Mouse (Mus musculus) brown adipose tissue, adult 24 weeks (tissue): ENCODE results near the gene Gabbr2. TPM values are rescaled to one million over a fixed set of nuclear protein-coding genes. Genes with fewer than 3 reads are reported as not detected.

Experiments used
- H3K27ac ChIP-seq: fragments of 200-500 bp; replicated peaks from 2 replicates; pipeline ENCODE4 v1.5.1; 2012; ENCODE audit warnings: low read depth, mild to moderate bottlenecking, low read length
- H3K4me1 ChIP-seq: fragments of 200-500 bp; 2 replicates; pipeline ENCODE4 v1.6.1; 2012; ENCODE audit warnings: low read length, mixed read lengths; ENCODE audit not compliant: control insufficient read depth, insufficient read depth, insufficient read length
- H3K4me3 ChIP-seq: fragments of 200-500 bp; 2 replicates; pipeline ENCODE4 v1.5.1; 2012; ENCODE audit warnings: low read depth, mild to moderate bottlenecking, low read length, moderate library complexity; ENCODE audit not compliant: insufficient read depth
- polyA plus RNA-seq: library from polyadenylated mRNA; stranded (reverse); fragments of >200 nt; gene quantifications from 2 replicates; pipeline ENCODE4 v1.2.4, GENCODE M21; 2012; ENCODE audit not compliant: missing spikeins, insufficient read depth, insufficient read length

Gabbr2 gene
- polyA plus RNA-seq, 1 experiment, result not detected

DNA sequence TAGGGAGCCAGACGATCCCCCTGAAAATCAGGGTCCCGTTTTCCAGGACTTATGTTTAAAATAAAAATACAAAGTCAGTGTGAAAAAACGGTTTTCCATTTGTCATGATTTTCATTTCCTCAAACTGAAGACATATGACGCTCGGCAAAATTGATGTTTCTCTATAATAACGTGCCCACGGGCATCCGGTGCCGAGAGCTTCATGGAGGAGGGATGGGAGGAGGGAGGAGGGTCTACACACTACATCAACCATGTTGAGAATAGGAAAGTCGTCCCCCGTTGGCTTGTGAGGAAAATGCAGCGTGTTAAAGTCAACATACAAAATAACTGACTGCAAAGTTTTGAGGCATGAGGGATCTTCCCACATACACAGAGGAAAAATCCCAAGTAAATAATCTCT, 75.7 kb downstream of the Gabbr2 start:
- Histone ChIP-seq H3K27ac (peak overlapping the region; percentile 58; the same call in 1 of the 2 replicates), H3K4me1 (no peaks in the 10 kb centered on the region), H3K4me3 (no peak overlapping the region)

DNA sequence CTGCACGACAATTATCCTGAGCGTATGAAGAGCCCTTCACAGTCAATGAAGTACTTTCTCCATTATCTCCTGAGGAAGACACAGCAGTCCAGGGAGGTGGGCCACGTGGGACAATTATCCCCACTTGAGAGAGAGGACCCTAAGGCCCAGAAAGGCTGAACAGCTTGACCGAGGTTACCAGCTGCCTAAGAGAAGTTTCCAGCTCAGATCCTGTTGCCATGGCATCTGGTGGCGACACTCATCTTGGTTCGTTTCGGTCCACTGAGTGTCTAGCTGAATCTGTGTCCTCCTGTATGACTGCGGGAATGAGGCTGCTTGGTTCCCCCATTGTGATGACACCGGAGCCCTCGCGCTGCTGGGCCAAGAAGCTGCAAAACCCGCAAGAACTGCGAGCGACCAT, 76.2 kb downstream of the Gabbr2 start:
- Histone ChIP-seq H3K4me1 (no peaks in the 10 kb centered on the region), H3K27ac (peak overlapping the region; percentile 58; the same call in 1 of the 2 replicates), H3K4me3 (no peak overlapping the region)

DNA sequence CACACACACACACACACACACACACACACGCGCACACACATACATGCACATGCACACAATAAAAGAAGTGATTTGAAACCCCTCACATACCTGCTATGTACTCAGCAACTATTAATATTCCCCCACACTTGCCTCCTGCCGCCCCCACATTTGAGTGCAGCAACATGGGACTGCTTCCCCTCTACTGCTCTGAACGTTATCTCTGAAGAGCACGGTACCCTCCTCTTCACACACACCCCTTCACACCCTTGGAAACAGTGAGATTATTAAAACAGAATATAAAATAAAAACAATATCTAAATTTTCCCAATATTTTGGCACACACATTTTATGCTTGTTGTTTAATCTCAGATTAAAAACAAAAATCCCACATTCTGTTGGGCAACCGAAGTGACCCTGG, 77.1 kb downstream of the Gabbr2 start:
- no peak overlapping the region for H3K27ac ChIP-seq
- H3K4me3 ChIP-seq, result no peak overlapping the region
- no peaks in the 10 kb centered on the region for H3K4me1 ChIP-seq

DNA sequence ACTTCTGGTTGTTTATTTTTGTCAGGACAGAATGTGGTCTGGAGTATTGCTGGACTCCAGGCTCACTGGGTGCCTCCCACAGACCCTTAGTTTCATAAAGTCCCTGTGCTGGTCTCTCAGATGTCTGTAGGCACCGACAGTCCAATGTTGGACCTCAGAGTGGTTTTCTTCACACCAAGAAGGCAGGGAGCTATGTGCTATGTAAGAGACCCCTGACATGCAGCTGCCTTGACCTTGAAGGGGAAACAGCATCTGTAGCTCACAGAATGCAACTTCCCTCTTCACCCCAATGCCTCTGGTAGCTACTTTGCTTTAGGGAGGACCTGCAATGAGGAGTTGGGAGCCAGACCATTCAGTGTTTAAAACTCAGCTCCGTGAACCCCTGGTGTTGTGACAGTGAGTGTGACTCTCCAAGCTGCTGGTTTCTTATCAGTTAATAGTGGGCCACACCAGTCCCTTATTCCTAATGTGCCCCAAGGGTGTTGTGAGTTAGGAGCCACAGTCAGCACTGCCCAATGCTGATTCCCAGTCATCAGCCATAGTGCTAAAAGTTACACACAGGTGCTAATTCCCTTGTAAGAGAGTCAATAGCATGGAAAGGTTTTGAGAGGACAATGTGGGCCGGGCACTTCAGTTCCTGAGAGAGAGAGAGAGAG, 85.5 kb downstream of the Gabbr2 start:
- Histone ChIP-seq H3K4me3 (no peak overlapping the region), H3K4me1 (no peaks in the 10 kb centered on the region), H3K27ac (no peak overlapping the region)

DNA sequence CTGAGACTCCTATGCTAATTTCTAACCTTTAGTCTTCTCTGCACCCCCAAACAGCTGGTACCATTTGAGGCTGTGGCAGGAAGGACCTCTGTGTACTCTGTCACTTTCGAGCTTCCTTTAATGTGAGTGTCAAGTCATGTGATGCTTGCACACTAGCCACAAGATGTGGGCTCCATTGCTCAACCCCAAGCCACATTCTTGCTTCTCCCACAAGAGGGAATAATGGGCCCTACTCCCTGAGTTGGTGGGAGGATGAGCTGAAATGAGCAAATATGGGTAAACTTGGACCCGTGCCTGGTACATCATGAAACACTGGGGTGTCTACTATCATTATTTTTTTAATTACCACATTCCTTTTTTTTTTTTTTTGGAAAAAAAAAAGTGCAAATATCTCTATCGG, 86.5 kb downstream of the Gabbr2 start:
- Histone ChIP-seq H3K27ac (no peak overlapping the region), H3K4me3 (no peak overlapping the region), H3K4me1 (no peaks in the 10 kb centered on the region)

DNA sequence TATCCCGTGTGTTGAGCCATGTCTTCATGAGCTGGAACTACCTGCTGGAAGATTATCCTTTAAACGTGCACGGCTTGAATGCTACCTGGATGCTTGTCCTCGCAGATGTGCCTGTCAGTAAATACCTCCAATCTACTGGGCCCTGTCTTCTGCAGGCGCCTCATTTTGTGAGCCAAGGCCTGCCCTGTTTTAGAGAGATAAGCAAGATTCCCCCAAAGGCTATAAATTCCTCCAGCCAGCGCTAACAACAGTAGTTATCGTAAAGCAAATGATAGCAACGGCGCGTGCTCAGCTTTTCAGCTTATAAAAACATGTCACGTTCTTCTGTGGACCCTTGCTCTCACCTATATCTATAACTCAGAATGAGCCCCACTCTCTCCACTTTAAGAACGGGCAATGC, 87.5 kb downstream of the Gabbr2 start:
- H3K4me3 ChIP-seq, result no peak overlapping the region
- no peaks in the 10 kb centered on the region for H3K4me1 ChIP-seq
- no peak overlapping the region for H3K27ac ChIP-seq

DNA sequence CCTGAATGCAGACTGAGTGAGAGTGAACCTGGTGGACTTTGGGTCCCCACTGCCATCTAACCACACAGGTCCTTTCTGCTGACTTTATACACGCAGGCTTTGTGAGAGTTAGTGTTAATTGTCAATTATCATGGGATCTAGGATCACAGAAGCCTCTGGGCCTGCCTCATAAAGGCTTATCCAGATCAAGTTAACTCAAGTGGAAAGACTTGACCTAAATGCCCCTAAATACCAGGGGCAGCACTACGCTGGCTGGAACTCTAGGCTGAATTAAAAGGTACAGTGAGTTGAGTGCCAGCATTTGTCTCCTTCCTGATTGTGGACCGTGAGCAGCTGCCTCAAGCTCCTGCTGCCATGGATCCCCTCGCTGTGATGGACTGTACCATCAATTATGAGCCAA, 93.1 kb downstream of the Gabbr2 start:
- Histone ChIP-seq H3K4me1 (no peaks in the 10 kb centered on the region), H3K4me3 (no peak overlapping the region), H3K27ac (no peak overlapping the region)

DNA sequence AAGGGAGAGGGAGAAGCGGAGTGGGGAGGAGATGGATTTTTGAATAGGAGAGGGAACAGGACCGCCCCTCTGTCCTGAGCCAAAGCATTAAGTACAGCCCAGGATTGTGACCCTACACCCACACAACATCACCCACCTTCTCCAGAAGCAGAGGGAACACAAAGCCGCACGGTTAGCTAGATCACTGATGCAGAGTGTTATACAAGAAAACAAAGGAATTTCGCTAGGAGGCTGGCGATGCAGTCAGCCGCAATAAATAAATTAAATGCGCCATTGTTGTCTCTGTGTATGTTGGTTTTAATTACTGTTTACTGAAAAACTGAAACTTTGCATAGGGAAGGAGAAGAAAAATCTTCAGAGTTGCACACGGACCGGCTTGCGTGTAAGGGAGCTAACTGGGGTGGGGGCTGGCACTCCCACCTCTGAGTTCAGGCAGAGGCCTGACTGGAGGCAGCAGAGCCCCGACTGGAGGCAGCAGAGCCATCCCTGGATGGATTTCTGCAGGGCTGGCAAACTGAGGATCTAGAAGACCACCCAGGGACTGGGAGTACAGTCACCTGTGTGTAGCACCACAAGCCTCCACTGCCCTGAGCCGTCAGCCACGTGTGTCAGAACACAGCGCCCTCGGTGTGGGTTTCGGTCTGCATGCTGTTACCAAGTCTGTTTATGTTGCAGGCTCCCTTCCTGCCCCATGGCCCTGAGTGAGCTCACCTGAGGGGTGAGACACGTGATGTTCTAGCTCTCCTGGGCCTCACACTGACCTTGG, 93.9 kb downstream of the Gabbr2 start:
- Histone ChIP-seq H3K27ac (no peak overlapping the region), H3K4me3 (no peak overlapping the region), H3K4me1 (no peaks in the 10 kb centered on the region)

DNA sequence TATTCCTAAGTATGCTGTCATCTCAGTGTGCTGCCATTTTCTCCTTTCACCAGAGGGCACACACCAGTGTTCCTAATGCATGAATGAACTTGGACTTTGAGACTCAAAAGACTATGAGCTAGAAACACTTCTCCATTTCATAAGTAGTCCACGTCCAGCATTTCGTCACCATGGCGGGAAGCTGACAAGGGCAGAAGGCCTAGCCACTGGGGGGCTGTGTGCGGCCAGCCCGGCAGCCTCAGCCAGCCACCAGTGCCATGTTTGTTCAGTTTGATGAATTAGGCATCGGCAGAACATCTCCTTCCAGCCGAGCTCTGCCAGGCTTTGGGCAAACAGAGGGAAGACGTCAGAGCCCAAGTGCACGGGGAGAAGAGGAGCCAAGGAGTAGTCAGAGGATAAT, 97.5 kb downstream of the Gabbr2 start:
- Histone ChIP-seq H3K27ac (no peak overlapping the region), H3K4me1 (no peaks in the 10 kb centered on the region), H3K4me3 (no peak overlapping the region)

DNA sequence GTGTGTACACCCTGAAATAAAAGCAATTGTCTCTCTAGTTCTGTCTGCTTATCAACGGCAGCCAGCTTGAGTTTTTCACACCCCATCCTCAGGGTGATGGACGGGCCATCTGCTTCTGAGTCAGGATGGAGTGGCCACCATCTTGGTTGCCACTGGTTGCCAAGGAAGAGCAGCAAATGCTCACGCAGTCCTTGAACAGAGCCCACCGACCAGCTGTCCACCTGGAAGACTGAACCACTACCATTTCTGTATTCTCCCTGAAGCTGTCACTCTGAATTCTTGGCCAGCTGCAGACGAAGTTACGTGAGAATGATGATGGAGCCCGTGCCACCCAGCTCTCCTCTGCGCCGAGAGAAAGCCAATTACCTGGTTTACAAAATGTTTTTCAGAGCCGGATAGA, 102.5 kb downstream of the Gabbr2 start:
- Histone ChIP-seq H3K4me3 (no peak overlapping the region), H3K27ac (no peak overlapping the region), H3K4me1 (no peaks in the 10 kb centered on the region)

DNA sequence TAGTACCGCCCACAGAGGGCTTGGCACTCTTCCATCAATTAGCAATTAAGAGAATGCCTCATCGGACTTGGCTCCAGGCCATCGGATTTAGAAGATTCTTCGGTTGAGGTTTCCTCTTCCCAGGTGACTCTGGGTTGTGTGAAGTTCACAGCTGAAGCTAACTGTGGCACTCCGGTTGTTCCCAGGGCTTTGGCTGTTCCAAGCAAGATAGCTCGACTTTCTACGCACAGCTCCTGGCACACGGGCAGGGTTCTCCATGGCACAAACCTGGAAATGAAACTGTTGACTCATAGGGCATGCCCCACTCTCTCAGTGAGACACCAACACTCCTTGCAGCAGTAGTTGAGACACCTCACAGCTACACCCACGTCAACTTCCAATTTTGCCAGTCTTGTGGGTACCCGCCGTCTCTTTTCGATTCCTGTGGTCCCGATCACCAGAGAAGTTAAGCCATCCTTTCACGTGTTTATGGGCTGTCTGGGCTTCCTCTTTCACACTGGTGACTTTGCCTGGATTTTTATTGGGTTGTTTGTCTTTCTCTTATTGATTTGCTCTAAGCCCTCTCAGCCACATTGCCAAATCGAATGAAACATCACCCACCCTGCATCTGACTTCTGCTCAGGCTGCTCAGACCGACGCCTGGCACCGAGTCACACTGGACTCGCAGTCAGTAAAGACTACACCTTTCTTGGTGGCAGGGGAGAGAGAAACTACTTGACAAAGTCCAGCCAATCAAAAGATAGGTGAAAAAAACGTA, 105.9 kb downstream of the Gabbr2 start:
- Histone ChIP-seq H3K4me3 (no peak overlapping the region), H3K27ac (no peak overlapping the region), H3K4me1 (no peaks in the 10 kb centered on the region)

DNA sequence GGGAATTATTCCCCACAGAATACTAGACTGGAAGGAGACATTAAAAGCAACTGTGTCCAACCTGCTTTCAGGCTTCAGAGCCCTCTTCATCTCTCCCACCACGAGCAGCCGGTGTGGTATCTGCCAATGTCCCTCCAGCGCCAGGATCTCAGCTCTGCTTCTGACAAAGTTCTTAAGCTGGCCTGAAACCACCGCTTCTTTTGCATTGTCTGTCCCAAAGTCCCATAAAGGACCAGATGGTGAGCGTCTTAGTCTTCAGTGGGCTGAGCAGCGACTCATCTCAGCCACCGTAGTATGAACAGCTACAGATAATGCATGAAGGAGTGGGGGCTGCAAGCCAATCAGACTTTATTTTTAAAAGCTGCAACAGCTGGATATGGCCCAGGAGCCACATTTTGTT, 107.5 kb downstream of the Gabbr2 start:
- no peak overlapping the region for H3K4me3 ChIP-seq
- H3K4me1 ChIP-seq, result no peaks in the 10 kb centered on the region
- H3K27ac ChIP-seq, result no peak overlapping the region

DNA sequence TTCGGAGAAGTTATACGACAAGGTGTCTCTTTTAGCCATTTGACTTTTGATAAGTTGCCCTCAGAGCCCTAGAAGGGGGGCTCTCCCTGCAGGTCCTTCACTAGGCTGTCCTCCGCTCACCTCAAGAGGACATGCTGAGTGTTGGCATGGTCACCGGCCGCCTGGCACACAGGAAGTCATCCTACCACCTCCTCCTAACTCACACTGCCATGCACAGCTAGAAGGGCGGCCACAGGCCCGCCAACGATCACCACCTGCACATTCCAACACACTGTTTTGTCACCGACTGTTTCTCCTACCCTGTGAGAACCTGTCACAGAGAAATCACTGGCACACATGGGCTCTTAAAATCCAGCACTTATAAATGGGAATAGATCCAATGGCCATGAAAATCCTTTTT, 108.1 kb downstream of the Gabbr2 start:
- H3K4me1 ChIP-seq, result no peaks in the 10 kb centered on the region
- H3K4me3 ChIP-seq, result no peak overlapping the region

DNA sequence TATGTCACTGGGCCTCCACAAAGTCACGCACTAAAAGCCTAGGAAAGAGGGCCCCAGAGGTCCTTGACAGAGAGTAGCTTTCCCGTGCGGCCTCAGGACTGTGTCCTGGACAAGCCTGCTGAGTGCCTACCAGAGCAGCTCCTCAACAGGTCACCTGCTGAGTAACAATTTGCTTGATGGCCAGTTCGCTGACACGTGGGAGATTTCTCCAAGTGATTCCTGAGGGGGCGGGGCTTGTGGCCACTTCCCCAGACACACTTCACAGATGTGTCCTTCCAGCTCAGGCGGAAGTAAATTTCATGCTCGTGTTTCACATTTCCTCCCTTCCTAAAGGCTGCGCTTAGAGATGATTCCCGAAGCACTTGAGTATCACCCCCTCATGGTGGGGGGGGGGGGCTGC, 108.6 kb downstream of the Gabbr2 start:
- Histone ChIP-seq H3K4me3 (no peak overlapping the region), H3K4me1 (no peaks in the 10 kb centered on the region), H3K27ac (no peak overlapping the region)

More for the DNA sequence above, 108.1 kb downstream of the Gabbr2 start:
- H3K27ac ChIP-seq, result no peak overlapping the region

DNA sequence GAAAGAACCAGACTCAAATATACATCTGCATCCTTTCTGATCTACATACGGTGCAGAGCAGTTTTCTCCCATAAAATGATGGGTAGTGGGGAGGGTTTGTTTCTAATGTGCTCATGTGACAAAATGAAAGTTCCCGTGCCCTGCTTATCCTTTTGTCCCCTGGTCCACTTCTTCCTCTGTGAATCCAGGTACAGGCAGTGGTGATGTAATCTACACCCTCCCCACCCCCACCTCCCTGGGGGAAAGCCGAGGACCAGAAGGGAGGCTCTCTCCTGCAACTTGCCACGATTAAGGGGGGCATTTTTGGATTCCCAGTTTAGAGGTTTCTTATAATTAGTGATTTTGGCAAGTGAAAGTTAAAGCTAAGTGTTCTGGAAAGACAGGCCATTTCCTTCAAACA, 110.4 kb downstream of the Gabbr2 start:
- Histone ChIP-seq H3K27ac (no peak overlapping the region), H3K4me3 (no peak overlapping the region), H3K4me1 (no peaks in the 10 kb centered on the region)
